Mouse (Mus musculus) heart, postnatal 0 days (tissue): ENCODE data around the gene Dctn3. TPM values are rescaled to one million over a fixed set of nuclear protein-coding genes. Genes with fewer than 3 reads are reported as not detected.

Source experiments
- ATAC-seq: fragments of 200-750 bp; cut with Nextera tagmentation; 2 replicates; pipeline ENCODE4 v1.8.0; 2017; ENCODE audit warnings: low read depth, moderate number of reproducible peaks, moderate library complexity; ENCODE audit not compliant: insufficient read depth
- DNase-seq: peaks from one replicate; pipeline ENCODE4 v3.0.0-alpha.2; 2016; ENCODE audit warnings: low spot score
- H3K27ac ChIP-seq: fragments of 300-500 bp; sonication (generic); 2 replicates; pipeline ENCODE4 v1.5.1; 2014; ENCODE audit warnings: low read depth, mild to moderate bottlenecking
- H3K27me3 ChIP-seq: fragments of 300-500 bp; sonication (generic); 2 replicates; pipeline ENCODE4 v1.6.1; 2014; ENCODE audit warnings: low read length, mixed read lengths; ENCODE audit not compliant: control insufficient read depth, insufficient read depth
- H3K36me3 ChIP-seq: fragments of 300-500 bp; sonication (generic); replicated peaks from 2 replicates; pipeline ENCODE4 v1.6.1; 2014; ENCODE audit warnings: low read length, mixed read lengths; ENCODE audit not compliant: control insufficient read depth, insufficient read depth
- H3K4me1 ChIP-seq: fragments of 300-500 bp; sonication (generic); 2 replicates; pipeline ENCODE4 v1.6.1; 2014; ENCODE audit warnings: antibody characterized with exemption; ENCODE audit not compliant: control insufficient read depth, insufficient read depth
- H3K4me2 ChIP-seq: fragments of 300-500 bp; sonication (generic); 2 replicates; pipeline ENCODE4 v1.6.1; 2014; ENCODE audit warnings: low read depth, mild to moderate bottlenecking, low read length, moderate library complexity
- H3K4me3 ChIP-seq: fragments of 300-500 bp; sonication (generic); 2 replicates; pipeline ENCODE4 v1.5.1; 2014; ENCODE audit warnings: low read depth, low read length
- H3K9ac ChIP-seq: fragments of 300-500 bp; sonication (generic); replicated peaks from 2 replicates; pipeline ENCODE4 v1.6.1; 2014; ENCODE audit warnings: low read depth, low read length, mixed read lengths
- H3K9me3 ChIP-seq: fragments of 300-500 bp; sonication (generic); replicated peaks from 2 replicates; pipeline ENCODE4 v1.6.1; 2016; ENCODE audit warnings: low read length; ENCODE audit not compliant: control insufficient read depth
- CTCF ChIP-seq: IDR thresholded peaks from 2 replicates; pipeline ENCODE4 v1.5.1; 2016; ENCODE audit warnings: antibody characterized with exemption, control low read depth, low read depth
- EP300 ChIP-seq: IDR thresholded peaks from 2 replicates; pipeline ENCODE4 v1.6.1; 2016; ENCODE audit warnings: antibody characterized with exemption, low read depth
- WGBS: fragments of 180-500 bp; shearing (Covaris S2); extraction: QIAGEN DNeasy Blood & Tissue Kit; methylation state at CpG from one replicate; pipeline ENCODE4 v1.1.7; 2014; 5-methylcytosine and 5-hydroxymethylcytosine counted together
- polyA plus RNA-seq: library from polyadenylated mRNA; unstranded; fragments of >200 nt; fragmentation: Nextera tagmentation; extraction: Ambion mirVana; gene quantifications from 2 replicates; pipeline ENCODE4 v1.2.1, GENCODE M21; 2015
- total RNA-seq: library from RNA; depleted of rRNA; stranded (reverse); fragments of >200 nt; gene quantifications from 2 replicates; pipeline ENCODE4 v1.2.3, GENCODE M21; 2014; ENCODE audit warnings: low replicate concordance

Dctn3 gene
- total and polyA plus RNA-seq, 2 experiments from 2014 or later: 121 to 161 TPM

GRCm38 (mm10) chr4:41760911-41761310, 37.9 kb upstream of the Dctn3 start:
- TF ChIP-seq EP300: no peak
- no peak for TF ChIP-seq CTCF
- WGBS: 65% methylated on average over 4 of the region's 4 CpGs
- Histone ChIP-seq H3K9ac (peak overlapping the region; percentile 60), H3K4me2 (peak overlapping the region; percentile 74), H3K4me3 (peak overlapping the region; percentile 52), H3K27ac (peak overlapping the region; percentile 97), H3K36me3 (peaks cover 21% of the 10 kb centered on the region), H3K27me3 (no peaks in the 10 kb centered on the region), H3K4me1 (peaks cover 38% of the 10 kb centered on the region), H3K9me3 (no peaks in the 10 kb centered on the region)
- no peak for DNase-seq
- ATAC-seq: 0 out of 2 replicates have a peak, but pooled peaks have one; percentile 4

GRCm38 (mm10) chr4:41760288-41760721, 37.3 kb upstream of the Dctn3 start:
- H3K4me1 ChIP-seq: peaks cover 38% of the 10 kb centered on the region
- H3K4me2 ChIP-seq: peak overlapping the region; percentile 74
- no peaks in the 10 kb centered on the region for H3K9me3 ChIP-seq
- peaks cover 21% of the 10 kb centered on the region for H3K36me3 ChIP-seq
- 2% methylated on average over 15 of the region's 15 CpGs for WGBS
- H3K27me3 ChIP-seq: no peaks in the 10 kb centered on the region
- peak overlapping the region; percentile 97 for H3K27ac ChIP-seq
- DNase-seq (peak; percentile 97), ATAC-seq (peak; percentile 92)
- peak overlapping the region; percentile 52 for H3K4me3 ChIP-seq
- peak overlapping the region; percentile 60 for H3K9ac ChIP-seq
- TF ChIP-seq CTCF: peak; percentile 35
- TF ChIP-seq EP300: peak; percentile 69; the same call in 1 of the 2 replicates

- no peak for DNase-seq
- Histone ChIP-seq H3K4me2 (peak overlapping the region; percentile 74), H3K9me3 (no peaks in the 10 kb centered on the region), H3K4me3 (peak overlapping the region; percentile 52), H3K4me1 (peaks cover 40% of the 10 kb centered on the region), H3K9ac (peak overlapping the region; percentile 60; the same call in 1 of the 2 replicates), H3K27ac (peak overlapping the region; percentile 97), H3K36me3 (peaks cover 21% of the 10 kb centered on the region), H3K27me3 (no peaks in the 10 kb centered on the region)
- TF ChIP-seq CTCF (no peak), EP300 (peak; percentile 34; the same call in 1 of the 2 replicates)
- peak; percentile 12 for ATAC-seq
- 10% methylated on average over 6 of the region's 6 CpGs for WGBS
These were observed 36.8 kb upstream of the Dctn3 start for GRCm38 (mm10) chr4:41759656-41760287.

- TF ChIP-seq CTCF (0 out of 2 replicates have a peak, but pooled peaks have one; percentile 1), EP300 (no peak)
- 27% methylated on average over 9 of the region's 9 CpGs for WGBS
- DNase-seq: peak; percentile 65
These were observed 36.2 kb upstream of the Dctn3 start for GRCm38 (mm10) chr4:41759206-41759605.

GRCm38 (mm10) chr4:41758701-41759100, 35.7 kb upstream of the Dctn3 start:
- ATAC-seq: no peak
- peak overlapping the region; percentile 97 for H3K27ac ChIP-seq
- no peaks in the 10 kb centered on the region for H3K27me3 ChIP-seq
- no peaks in the 10 kb centered on the region for H3K9me3 ChIP-seq
- no peak for DNase-seq
- TF ChIP-seq CTCF (no peak), EP300 (no peak)
- WGBS: 91% methylated on average over 4 of the region's 4 CpGs
- 0 out of 2 replicates have a peak overlapping the region, but pooled peaks have one; percentile 60 for H3K9ac ChIP-seq
- H3K4me1 ChIP-seq: peaks cover 43% of the 10 kb centered on the region
- no peak overlapping the region for H3K4me3 ChIP-seq
- H3K4me2 ChIP-seq: no peak overlapping the region
- H3K36me3 ChIP-seq: peaks cover 21% of the 10 kb centered on the region

More at GRCm38 (mm10) chr4:41759206-41759605, 36.2 kb upstream of the Dctn3 start:
- no peaks in the 10 kb centered on the region for H3K9me3 ChIP-seq
- peak; percentile 1; the same call in 1 of the 2 replicates for ATAC-seq
- H3K9ac ChIP-seq: peak overlapping the region; percentile 60; the same call in 1 of the 2 replicates
- H3K36me3 ChIP-seq: peaks cover 21% of the 10 kb centered on the region
- H3K4me3 ChIP-seq: no peak overlapping the region
- peak overlapping the region; percentile 97 for H3K27ac ChIP-seq
- H3K4me2 ChIP-seq: no peak overlapping the region
- no peaks in the 10 kb centered on the region for H3K27me3 ChIP-seq
- H3K4me1 ChIP-seq: peaks cover 43% of the 10 kb centered on the region
